Mouse (Mus musculus): Measurements from ENCODE around the gene Olfr655.

DNA sequence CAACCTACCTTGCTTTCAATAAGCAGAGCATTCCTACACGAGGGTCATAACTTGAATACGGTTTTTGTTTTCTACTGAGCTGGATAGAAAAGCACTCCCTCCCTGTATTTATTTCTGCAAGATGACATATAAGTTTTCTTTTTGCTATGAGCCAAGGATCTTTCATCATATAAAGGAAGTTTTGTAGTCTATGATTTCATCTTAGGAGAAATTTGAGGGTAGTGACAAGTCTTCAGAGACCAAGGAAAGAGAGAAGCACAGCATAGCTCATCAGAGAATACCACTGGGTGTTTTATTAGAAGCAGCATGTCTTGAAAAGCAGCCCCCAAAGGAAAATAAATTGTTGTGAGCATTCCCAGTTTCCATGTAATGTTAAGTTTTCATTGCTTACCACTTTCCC lies at the start of gene Olfr655:
- no peak for TF ChIP-seq CTCF (IDR thresholded peaks at IDR 0.05; ENCODE audit: borderline replicate concordance, insufficient read depth, low read length)
- TF ChIP-seq POLR2A (IDR thresholded peaks at IDR 0.05; ENCODE audit: low read depth, low read length): no peak

Measured in embryonic fibroblast, embryonic 13.5 days (primary cell).